Mouse (Mus musculus) thymus, postnatal 14 days (tissue): ENCODE results near the gene Drp2.

Experiments
- DNase-seq: peaks from one replicate; pipeline ENCODE4 v3.0.0; 2021

The Drp2 gene

DNA sequence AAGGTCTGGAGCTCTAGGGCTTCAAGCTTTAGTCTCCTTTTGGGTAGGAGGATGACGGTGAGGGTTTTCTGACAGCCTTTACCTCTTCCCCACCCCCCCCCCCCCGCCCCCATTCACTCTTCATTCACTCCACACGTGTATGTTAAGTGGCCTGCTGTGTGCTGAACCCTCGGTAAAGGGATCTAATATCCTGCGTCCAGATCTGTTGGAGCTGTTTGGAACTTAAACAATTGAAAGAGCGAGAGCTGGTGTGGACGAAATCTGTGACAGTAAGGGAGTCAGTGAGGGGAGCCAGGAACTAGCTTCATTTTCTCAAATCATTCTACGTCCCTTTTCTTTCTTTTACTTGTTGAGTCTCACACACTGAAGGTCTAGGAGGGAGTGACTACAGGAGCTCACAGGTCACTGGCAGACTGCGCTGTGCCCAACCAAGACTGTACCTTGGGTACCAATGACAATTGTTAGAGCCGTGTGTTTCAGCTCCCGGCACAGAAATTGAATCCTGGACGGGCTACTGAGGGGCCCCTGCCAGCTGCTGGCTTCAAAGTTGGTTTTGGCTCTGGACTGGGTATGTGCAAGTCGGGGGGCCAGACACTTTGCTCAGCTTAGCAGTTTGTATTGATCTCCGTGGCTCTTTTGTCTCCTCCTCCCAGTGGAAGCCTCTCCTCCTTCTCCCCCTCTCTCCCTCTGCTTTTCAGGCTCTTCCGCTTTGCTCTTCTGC is at the start of gene Drp2:
Drp2 (plus strand) TSS at position 689 of the 721 bp plus-strand sequence.
- DNase-seq: no peak

DNA sequence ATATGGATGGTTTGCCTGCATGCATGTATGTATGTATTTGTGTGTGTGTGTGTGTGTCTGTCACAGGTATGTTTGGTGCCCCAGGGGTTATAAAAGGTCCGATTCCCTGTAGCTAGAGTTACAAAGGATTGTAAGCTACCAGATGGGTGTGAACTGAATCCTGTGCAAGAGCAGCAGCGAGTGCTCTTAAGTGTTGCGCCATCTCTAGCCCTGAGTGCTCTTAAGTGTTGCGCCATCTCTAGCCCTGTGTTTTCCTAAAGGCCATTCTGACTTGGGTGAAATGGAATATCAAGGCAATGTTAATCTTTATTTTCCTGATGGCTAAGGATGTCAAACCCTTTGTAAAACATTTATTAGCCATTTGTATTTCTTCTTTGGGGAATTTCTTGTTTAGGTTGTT is 45.0 kb upstream of the Drp2 start:
- DNase-seq: no peak

- no peak for DNase-seq
These were observed 42.2 kb upstream of the Drp2 start for GRCm38 (mm10) chrX:134362156-134362555.

GRCm38 (mm10) chrX:134365421-134365820 is 38.9 kb upstream of the Drp2 start:
- no peak for DNase-seq

DNA sequence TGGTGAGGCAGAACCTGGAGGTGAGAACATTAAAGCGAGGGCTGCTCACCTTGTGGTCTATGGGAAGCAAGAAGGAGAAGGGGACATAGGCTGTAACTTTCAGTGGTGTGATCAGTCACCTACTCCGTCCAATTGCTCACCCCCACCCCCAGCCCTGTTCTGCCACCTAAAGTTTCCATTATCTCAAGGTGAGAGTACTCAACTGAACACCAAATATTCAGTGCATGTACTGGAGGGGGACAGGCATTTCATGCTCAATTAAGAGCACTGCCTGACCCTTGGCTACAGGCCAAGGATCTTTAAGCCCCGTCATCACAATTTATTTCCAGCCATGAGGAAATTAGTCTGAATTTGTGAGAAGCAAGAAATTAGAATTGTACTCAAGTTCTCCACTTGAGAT is 37.8 kb upstream of the Drp2 start:
- no peak for DNase-seq

DNA sequence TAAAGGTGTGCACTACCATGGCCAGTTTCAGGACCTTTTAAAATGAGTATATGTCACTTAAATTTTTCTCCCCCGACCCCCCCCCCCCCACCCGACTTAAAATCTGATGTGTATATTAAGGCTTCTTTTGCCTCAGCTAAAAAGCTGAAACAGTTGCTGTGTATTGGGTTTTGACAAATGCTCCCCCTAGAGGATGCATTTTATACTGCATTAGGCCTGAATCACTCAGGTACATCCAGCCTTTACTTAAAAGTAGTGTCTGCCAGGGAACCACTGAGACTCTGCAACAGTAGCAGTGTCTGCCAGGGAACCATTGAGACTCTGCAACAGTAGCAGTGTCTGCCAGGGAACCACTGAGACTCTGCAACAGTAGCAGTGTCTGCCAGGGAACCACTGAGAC is 33.1 kb upstream of the Drp2 start:
- peak; percentile 3 for DNase-seq

- DNase-seq: no peak
These were observed 30.2 kb upstream of the Drp2 start for GRCm38 (mm10) chrX:134374190-134374589.

GRCm38 (mm10) chrX:134384896-134385295 is 19.5 kb upstream of the Drp2 start:
- DNase-seq: no peak

DNA sequence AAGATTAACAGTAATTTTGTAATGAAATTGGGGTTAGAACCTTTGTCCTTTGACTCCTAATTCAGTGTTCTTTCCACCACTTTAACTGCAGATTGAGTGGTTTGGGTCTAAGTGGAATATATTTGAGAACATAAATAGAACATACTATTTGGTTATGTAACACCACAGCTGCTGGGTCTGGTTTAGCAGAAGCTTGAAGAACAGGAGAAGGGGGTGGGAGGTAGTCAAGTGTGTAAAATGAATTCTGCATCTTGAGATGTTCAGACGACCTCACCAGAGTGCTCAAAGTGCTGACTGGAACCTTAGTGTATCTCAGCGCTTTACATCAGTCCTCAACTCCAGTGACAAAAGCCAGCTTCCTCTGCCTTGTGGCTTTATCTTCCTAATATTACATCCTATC is 5.4 kb upstream of the Drp2 start:
- no peak for DNase-seq

- no peak for DNase-seq
These were observed 219 bp downstream of the Drp2 start for GRCm38 (mm10) chrX:134404584-134404955.

- DNase-seq: no peak
These were observed 5.1 kb downstream of the Drp2 start for GRCm38 (mm10) chrX:134409354-134409900.

DNA sequence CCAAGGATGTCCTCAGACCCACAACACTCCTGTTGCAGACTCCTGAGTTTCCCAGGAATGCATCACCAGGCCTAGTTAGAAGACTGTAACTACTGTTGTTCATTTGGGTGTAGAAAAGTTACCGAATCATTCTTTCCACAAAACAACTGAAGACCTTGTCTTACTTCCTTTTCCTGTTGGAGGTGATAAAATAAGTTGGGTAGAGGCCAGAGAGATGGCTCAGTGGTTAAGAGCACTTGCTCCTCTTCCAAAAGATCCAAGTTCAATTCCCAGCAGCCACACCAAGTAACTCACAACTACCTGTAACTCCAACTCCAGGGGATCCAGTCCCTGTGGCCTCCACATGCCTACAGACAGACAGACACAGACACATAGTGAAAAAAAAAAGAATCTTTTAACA is 7.7 kb downstream of the Drp2 start:
- DNase-seq: no peak

DNA sequence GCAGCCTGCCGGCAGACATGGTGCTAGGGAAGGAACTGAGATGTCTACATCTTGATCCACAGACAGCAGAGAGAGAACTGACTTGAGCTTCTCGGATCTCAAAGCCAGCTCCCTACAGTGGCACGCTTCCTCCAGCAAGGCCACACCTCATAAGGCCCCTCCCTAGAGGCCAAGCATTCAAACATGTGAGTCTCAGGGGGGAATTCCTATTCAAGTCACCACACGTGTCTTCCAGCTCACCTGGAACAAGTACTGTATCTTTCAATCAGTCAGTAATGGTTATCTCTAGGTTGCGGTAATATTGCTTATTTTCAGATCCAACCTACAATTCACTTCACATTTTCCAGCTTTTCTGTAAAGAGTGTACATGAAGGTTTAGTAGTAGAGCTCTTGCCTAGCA is 15.7 kb downstream of the Drp2 start:
- DNase-seq: no peak

GRCm38 (mm10) chrX:134424263-134424662 is 19.9 kb downstream of the Drp2 start:
- no peak for DNase-seq

- DNase-seq: no peak
These were observed 21.4 kb downstream of the Drp2 start for GRCm38 (mm10) chrX:134425798-134426197.

GRCm38 (mm10) chrX:134426819-134427218 is 22.5 kb downstream of the Drp2 start:
- DNase-seq: no peak

DNA sequence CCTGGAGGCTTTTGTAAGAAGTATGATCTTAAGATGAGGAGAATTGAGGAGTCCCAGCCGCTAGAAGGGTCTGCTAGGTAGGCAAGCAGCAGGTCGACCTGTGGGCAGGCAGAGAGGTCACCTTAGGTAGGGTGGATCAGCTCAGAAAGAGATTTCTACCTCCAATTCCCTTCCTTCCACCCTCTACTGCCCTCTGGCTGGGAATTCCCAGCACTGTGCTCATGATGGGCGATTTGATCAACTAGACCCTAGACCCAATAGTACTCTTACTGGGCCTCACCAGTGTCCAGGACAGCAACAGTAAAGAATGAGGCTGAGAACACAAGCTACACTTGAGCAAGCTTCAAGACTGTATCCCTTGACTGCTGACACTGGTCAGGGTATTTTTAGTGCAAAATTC is 23.0 kb downstream of the Drp2 start:
- DNase-seq: no peak

GRCm38 (mm10) chrX:134474988-134475710 is 70.8 kb downstream of the Drp2 start:
- DNase-seq: peak; percentile 4

GRCm38 (mm10) chrX:134476290-134476689 is 71.9 kb downstream of the Drp2 start, which contains the start of gene Taf7l:
Gene Taf7l, minus strand, starts transcription at chrX:134476490.
- DNase-seq: no peak

DNA sequence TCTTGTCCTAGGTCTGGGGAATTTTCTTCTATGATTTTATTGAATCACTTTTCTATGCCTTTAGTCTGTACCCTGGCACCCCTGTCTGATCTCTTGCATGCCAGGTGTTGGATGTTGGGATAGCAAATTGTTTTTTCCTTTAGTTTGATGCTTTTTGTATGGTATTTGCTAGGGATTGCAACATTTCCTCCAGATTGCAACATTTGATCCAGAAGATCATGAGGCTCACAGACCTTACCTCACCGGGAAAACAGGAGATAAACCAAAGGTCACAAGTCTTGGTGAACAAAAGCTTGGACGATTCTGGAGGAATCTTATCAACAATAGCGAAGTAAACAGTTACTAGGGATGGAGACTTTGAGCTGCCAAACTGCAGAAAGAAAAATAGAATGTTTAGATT is 77.4 kb downstream of the Drp2 start:
- no peak for DNase-seq

DNA sequence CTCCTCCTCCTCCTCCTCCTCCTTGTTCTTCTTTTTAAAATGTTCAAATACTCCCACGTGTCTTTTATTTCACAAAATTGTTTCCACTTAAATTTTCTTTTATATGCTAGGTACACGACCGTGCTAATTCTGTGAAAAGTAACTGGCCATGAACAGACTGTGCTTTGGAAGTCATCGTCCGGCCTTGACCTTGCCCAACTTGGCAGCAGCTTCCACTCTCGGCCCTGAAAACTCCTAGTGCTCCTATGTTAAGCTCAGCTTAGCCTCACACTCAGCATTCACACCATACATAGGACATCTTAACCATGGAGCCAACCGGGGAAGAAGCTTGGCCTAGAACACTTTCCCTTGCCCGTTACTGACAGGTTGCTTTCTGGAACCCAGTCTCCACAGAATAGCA is 96.3 kb downstream of the Drp2 start:
- no peak for DNase-seq
